Mouse (Mus musculus) brain, embryonic 14.5 days (tissue): Measurements from ENCODE around the gene Klrb1. TPM values are rescaled to one million over a fixed set of nuclear protein-coding genes. Genes with fewer than 3 reads are reported as not detected.
"Not testable (repeated sequence)": the region's sequence is repeated elsewhere in the genome, so short reads cannot be mapped to it uniquely, and the experiment has no call there.

Source experiments
- DNase-seq: peaks from one replicate; pipeline ENCODE4 v3.0.0-alpha.2; 2011; ENCODE audit warnings: low read depth
- CTCF ChIP-seq: fragments of 200-500 bp; IDR thresholded peaks from 2 replicates; pipeline ENCODE4 v1.5.1; 2012; ENCODE audit warnings: inconsistent platforms, mild to moderate bottlenecking, moderate library complexity, borderline replicate concordance; ENCODE audit not compliant: insufficient read depth, insufficient read length; ENCODE audit errors: extremely low read depth
- POLR2A ChIP-seq: fragments of 200-500 bp; IDR thresholded peaks from 2 replicates; pipeline ENCODE4 v1.6.1; 2012; ENCODE audit warnings: mild to moderate bottlenecking, inconsistent platforms, borderline replicate concordance; ENCODE audit not compliant: poor library complexity, insufficient read depth, insufficient read length, severe bottlenecking; ENCODE audit errors: extremely low read depth
- polyA plus RNA-seq: library from polyadenylated mRNA; depleted of rRNA; stranded (reverse); fragments of >200 nt; gene quantifications from 2 replicates; pipeline ENCODE4 v1.2.3, GENCODE M21; 2012

Gene Klrb1
- polyA plus RNA-seq, 1 experiment = 0.19 TPM

GRCm38 (mm10) chr6:128759221-128759950 is 36.5 kb upstream of the Klrb1 start:
- DNase-seq = peak; percentile 8
- no peak for TF ChIP-seq CTCF
- no peak for TF ChIP-seq POLR2A

- not testable (repeated sequence) for DNase-seq
These were observed 32.5 kb upstream of the Klrb1 start for GRCm38 (mm10) chr6:128755402-128755763.

DNA sequence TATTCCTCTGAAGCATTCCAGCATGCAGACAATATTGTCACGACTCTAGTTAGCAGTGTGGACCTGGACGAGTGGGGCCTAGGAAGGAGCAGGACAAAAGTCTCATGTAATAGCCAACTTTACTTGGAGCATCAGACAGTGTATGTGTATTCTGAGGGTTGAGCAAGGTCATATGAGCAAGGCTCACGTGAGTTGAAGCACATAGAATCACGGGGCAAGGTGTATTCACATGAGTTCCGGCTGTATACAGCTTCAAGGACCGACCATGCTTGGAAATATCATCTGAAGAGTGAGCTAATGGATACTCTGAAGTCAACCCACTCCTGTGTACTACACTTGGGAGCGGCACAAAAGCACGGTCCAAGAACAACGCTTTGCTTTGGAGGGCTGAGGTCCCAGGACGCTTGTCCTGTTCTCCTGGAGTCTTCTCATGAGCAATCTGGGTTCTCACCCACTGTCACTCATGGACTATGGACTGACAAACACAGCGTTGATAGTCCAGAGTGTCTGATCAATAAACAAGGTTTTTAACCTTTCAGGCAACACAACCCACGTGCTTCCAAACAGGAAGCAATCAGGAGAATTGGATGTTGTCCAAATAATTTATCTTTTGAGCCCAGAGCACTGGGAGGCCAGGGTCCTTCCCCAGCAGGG is 32.0 kb upstream of the Klrb1 start:
- not testable (repeated sequence) for DNase-seq

DNA sequence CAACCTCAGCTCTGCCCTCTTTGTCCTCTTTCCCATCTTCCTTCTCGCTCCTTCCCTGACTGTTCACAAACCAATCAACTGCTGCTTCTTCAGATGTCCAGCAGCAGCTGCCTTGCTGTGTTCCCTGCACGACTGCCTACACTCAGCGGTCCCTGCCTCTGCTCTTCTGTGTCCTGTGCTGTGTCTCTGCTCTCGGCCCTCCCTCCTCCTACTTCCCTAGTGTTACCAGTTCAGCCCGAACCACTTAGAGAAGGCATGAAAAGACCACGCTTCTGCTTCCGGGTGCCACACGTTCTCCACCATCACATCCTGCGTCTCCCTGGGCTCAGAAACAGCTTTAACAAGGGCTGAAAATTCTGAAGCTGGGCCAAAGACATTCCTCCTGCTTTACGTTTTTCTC is 31.4 kb upstream of the Klrb1 start:
- peak; percentile 25 for DNase-seq

GRCm38 (mm10) chr6:128753610-128754224 is 30.9 kb upstream of the Klrb1 start:
- peak; percentile 87 for DNase-seq
- TF ChIP-seq CTCF = peak; percentile 68; the same call in 1 of the 2 replicates

DNA sequence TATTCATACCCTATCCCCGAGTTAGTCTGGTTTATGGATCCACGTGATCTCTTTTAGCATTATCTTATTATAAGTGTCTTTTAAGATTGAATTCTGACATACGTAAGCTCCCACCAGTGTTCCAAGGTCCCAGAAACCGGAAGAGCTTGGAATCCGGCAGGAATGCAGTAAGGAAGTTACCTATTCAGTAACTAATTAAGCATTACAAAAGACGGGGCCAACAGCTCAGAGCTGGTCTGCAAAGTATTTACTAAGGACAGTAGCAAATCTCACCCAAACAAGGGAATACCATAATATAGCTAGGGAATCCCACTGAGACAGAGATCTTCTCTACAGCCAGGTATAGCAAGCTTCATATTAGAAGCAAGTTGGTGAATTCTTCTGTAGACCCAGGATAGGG is 24.1 kb upstream of the Klrb1 start:
- not testable (repeated sequence) for DNase-seq

DNA sequence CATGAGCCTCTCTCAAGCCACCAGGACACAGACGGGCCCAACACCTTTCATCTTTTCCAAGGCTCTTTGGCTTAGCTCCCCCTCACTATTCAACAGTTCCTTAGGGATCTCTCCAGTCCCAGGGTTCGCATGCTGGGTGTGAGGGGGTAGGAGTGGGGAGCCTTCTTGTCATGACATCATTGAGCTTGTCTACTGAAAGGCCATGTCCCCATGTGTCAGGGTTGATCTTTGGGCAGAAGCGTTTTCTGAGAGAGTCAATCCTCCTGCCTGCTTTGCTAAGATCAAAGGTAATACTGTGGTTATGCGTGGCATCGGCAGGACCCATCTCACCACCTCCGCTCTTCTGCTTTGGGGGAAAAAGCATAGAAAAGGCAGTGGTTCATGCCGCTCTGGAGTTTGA is 14.6 kb upstream of the Klrb1 start:
- no peak for TF ChIP-seq POLR2A
- TF ChIP-seq CTCF = no peak
- DNase-seq = no peak

DNA sequence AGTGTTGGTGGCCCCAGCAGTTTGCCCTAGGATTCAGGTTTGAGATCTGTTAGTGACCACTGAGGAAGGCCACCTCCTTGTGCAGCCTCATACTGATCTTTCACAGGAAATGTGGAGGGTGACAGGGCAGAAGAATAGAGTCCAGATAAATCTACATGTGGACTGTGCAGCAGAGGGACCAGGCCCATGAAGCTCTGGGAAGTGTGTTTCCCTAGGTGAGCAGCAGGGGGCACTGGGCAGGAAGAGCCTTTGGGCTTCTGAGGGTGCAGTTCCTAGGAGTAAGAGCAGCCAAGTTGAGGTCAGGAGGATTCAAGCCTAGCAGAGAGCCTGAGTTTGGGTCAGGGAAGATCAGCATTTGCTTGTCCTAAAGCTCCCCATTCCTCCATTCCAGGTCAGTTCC is 13.2 kb upstream of the Klrb1 start:
- TF ChIP-seq POLR2A = no peak
- TF ChIP-seq CTCF = peak; percentile 16; the same call in 1 of the 2 replicates
- DNase-seq = no peak

- no peak for TF ChIP-seq CTCF
- no peak for TF ChIP-seq POLR2A
These were observed 12.0 kb upstream of the Klrb1 start for GRCm38 (mm10) chr6:128734896-128735295.

DNA sequence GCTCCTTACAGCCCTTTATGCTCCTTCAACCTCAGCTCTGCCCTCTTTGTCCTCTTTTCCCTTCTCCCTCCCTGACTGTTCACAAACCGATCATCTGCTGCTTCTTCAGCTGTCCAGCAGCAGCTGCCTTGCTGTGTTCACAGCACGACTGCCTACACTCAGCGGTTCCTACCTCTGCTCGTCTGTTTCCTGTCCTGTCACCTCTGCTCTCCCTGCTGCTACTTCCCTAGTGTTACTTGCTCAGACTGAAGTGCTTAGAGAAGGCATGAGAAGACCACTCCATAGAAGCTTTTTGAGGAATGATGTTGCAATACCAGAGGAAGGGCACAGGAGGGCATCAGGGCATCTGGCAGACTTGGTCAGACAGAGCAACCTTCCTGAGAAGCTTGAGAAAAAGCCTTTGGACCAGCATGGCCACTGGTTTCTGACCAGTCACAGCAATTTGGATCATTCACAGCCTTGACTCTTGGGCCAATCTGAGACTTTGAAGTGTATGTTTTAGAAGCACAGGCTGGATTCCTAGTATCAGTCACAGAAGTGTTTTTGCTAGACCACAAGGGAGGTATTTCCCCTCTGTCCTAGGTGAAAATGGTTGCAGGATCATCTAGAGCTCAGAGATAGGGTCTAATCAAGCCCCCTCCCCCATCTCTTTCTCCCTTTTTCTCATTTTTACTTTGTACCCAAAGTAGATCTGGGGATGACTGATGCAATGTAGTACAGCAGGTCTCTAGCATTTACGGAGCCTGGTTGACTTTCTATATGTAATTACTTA is 11.2 kb upstream of the Klrb1 start:
- TF ChIP-seq POLR2A (no peak), CTCF (no peak)
- DNase-seq = no peak

More at GRCm38 (mm10) chr6:128734896-128735295, 12.0 kb upstream of the Klrb1 start:
- peak; percentile 9 for DNase-seq

DNA sequence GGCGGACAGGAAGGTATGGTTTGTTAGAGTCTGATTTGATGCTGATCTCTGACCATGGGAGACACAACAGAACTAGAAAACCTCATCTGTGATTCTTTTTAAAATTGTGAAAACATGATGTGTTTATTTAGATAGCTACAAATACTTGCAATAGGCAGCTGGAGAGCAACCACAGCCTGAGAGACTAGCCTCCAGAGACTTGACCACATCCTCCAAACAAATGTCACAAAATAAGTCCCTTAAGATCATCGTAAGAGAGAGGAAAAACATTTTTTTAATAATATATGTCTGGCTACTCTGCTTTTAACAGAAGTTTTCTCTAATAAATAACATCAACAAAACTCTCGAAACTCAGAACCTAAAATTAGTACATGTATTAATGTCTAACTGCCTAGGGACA is 9.2 kb upstream of the Klrb1 start:
- DNase-seq = no peak
- TF ChIP-seq POLR2A = no peak
- no peak for TF ChIP-seq CTCF

- DNase-seq = no peak
- TF ChIP-seq POLR2A (no peak), CTCF (no peak)
These were observed 21.2 kb downstream of the Klrb1 start for GRCm38 (mm10) chr6:128701691-128702090.
